Mouse (Mus musculus): ENCODE results near the gene Tmem45b.

GRCm38 (mm10) chr9:31439341-31439740, 24.9 kb downstream of the Tmem45b start:
- TF ChIP-seq CTCF (IDR thresholded peaks at IDR 0.05; ENCODE audit: insufficient read depth, low read depth, low read length): no peak
- no peak for TF ChIP-seq POLR2A (IDR thresholded peaks at IDR 0.05; ENCODE audit: insufficient read depth, low read depth, low read length)
